Mouse (Mus musculus) spleen, postnatal 10 days (tissue): ENCODE measurements around the gene Smad1.

Experiments
- DNase-seq, 2 experiments: peaks; one replicate each; pipeline ENCODE4 v3.0.0; 2021 to 2022; ENCODE audit warnings: low spot score in 2 of 2

The Smad1 gene

GRCm38 (mm10) chr8:79384276-79385271 lies 14.7 kb downstream of the Smad1 start:
- DNase-seq = no peak

GRCm38 (mm10) chr8:79382857-79383262 lies 16.5 kb downstream of the Smad1 start:
- peak in 1 of 2 experiments; percentile 23 for DNase-seq

GRCm38 (mm10) chr8:79381771-79382170 lies 17.5 kb downstream of the Smad1 start:
- DNase-seq = no peak

GRCm38 (mm10) chr8:79380386-79380785 lies 18.9 kb downstream of the Smad1 start:
- DNase-seq = peak in 1 of 2 experiments; percentile 48

GRCm38 (mm10) chr8:79379971-79380370 lies 19.3 kb downstream of the Smad1 start:
- DNase-seq = no peak

GRCm38 (mm10) chr8:79376648-79377047 lies 22.7 kb downstream of the Smad1 start:
- DNase-seq = no peak

GRCm38 (mm10) chr8:79375775-79376123 lies 23.6 kb downstream of the Smad1 start:
- DNase-seq = peak in 1 of 2 experiments; percentile 51

GRCm38 (mm10) chr8:79375074-79375774 lies 24.1 kb downstream of the Smad1 start:
- DNase-seq = peak; percentile 28 to 40

- no peak for DNase-seq
These were observed 24.9 kb downstream of the Smad1 start for GRCm38 (mm10) chr8:79374410-79374809.

GRCm38 (mm10) chr8:79373563-79373962 lies 25.8 kb downstream of the Smad1 start:
- DNase-seq = no peak

GRCm38 (mm10) chr8:79372960-79373359 lies 26.4 kb downstream of the Smad1 start:
- DNase-seq = no peak

- DNase-seq = no peak
These were observed 26.8 kb downstream of the Smad1 start for GRCm38 (mm10) chr8:79372521-79372920.

GRCm38 (mm10) chr8:79372084-79372483 lies 27.2 kb downstream of the Smad1 start:
- no peak for DNase-seq

- no peak for DNase-seq
These were observed 28.6 kb downstream of the Smad1 start for GRCm38 (mm10) chr8:79370646-79371290.

GRCm38 (mm10) chr8:79369163-79369562 lies 30.2 kb downstream of the Smad1 start:
- no peak for DNase-seq

- no peak for DNase-seq
These were observed 31.4 kb downstream of the Smad1 start for GRCm38 (mm10) chr8:79367959-79368358.

GRCm38 (mm10) chr8:79367350-79367749 lies 32.0 kb downstream of the Smad1 start:
- DNase-seq = no peak

- DNase-seq = no peak
These were observed 33.1 kb downstream of the Smad1 start for GRCm38 (mm10) chr8:79366227-79366626.

- DNase-seq = no peak
These were observed 33.6 kb downstream of the Smad1 start for GRCm38 (mm10) chr8:79365707-79366106.

- DNase-seq = no peak
These were observed 34.5 kb downstream of the Smad1 start for GRCm38 (mm10) chr8:79364806-79365205.

GRCm38 (mm10) chr8:79362430-79362829 lies 36.9 kb downstream of the Smad1 start:
- DNase-seq = no peak
